Mouse (Mus musculus) heart, adult 2 months (tissue): ENCODE results near the gene Rgs3.

Experiments used
- CTCF ChIP-seq: fragments of 200-600 bp; IDR thresholded peaks from 2 replicates; pipeline ENCODE4 v1.8.1; 2022; ENCODE audit warnings: antibody characterized with exemption, mild to moderate bottlenecking, moderate library complexity
- POLR2A ChIP-seq: fragments of 200-500 bp; IDR thresholded peaks from 2 replicates; pipeline ENCODE4 v1.6.1; 2011; ENCODE audit warnings: mild to moderate bottlenecking, low read depth, low read length, control low read depth; ENCODE audit not compliant: insufficient read depth

DNA sequence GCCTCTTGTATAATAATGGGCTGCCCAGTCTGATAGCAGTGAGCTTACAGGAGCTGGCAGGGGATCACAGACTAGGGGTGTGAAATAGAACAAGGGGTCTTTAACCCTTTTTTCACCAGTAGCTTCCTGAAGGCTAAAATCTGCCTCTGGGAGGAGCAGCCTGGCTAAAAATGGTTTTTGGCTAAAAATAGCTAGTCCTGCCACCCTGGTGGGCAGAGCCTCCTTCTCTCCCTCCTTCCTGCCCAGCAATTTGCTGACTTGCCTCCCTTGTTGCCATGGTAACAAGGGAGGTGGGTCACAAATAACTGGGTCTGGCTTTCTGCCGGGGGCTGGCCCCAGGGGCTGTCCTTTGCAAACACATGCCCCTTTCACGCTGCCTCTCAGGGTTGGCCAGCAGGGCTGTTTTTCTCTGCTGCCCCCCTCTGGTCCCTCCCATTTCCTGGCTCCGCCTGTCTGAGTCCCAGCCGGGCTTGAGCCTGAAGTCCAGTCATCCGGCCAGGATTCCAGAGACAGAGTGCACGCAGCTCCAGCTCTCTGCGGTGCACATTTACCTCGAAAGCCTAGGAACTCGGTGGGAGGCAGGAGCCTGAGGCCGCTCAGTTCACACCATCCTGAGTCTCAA lies 139.7 kb downstream of the Rgs3 start:
- peak; percentile 99 for TF ChIP-seq POLR2A
- TF ChIP-seq CTCF: peak; percentile 68
